Mouse (Mus musculus) heart, adult 2 months (tissue): ENCODE data around the gene Tspoap1.

Source experiments
- CTCF ChIP-seq: fragments of 200-600 bp; IDR thresholded peaks from 2 replicates; pipeline ENCODE4 v1.8.1; 2022; ENCODE audit warnings: antibody characterized with exemption, mild to moderate bottlenecking, moderate library complexity
- POLR2A ChIP-seq: fragments of 200-500 bp; IDR thresholded peaks from 2 replicates; pipeline ENCODE4 v1.6.1; 2011; ENCODE audit warnings: mild to moderate bottlenecking, low read depth, low read length, control low read depth; ENCODE audit not compliant: insufficient read depth

- TF ChIP-seq POLR2A: no peak
- TF ChIP-seq CTCF: no peak
Measured at GRCm38 (mm10) chr11:87762702-87763385, 2.5 kb downstream of the Tspoap1 start.
